Comparison of ENCODE assay signal across 15 mouse cellular contexts in the genomic region with DNA sequence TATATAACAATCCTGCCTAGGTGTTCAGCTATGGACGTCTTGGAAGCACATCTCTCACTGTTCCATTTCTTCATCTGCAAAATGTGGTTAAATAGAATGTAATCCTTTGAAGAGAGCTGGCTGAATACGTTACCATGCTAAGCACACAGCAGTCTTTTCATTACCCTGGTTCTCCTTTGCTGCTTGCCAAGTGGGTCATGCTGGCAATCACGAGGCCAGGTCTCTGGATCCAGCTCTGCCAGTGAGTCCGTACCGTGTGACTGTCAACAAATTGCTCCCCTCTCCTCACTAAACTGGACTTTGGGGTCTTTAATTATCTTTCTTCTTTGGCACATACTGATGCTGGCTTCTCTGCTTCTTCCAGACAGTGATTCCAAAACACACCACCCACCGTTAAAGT. TPM values are rescaled to one million over a fixed set of nuclear protein-coding genes. Genes with fewer than 3 reads are reported as not detected.
DNase-seq lines count a peak whose midpoint lies in the region; ATAC-seq lines count a peak whose summit lies in the region.
"Had no signal": no experiment of that assay in that cellular context is flagged by ENCODE, and none has a peak within 500 bp of the region (broad histone marks: within the 10 kb centered on the region; RNA-seq: fewer than 3 reads in every experiment).

No protein-coding gene starts in this region.

- WGBS in hindbrain, embryonic 16.5 days, result 57% methylated on average over 6 of the region's 6 CpGs
- 69% methylated on average over 6 of the region's 6 CpGs for WGBS in hindbrain, embryonic 12.5 days
- 80% methylated on average over 6 of the region's 6 CpGs for WGBS in limb, embryonic 10.5 days
- 40% methylated on average over 6 of the region's 6 CpGs for WGBS in forebrain, embryonic 16.5 days

- no peak overlapping the region for H3K4me3 ChIP-seq in hindbrain, embryonic 16.5 days (ENCODE audit: low read length)
- no peak overlapping the region for H3K4me3 ChIP-seq in hindbrain, embryonic 12.5 days
- H3K4me3 ChIP-seq in limb, embryonic 10.5 days, result no peak overlapping the region
- H3K4me3 ChIP-seq in forebrain, embryonic 16.5 days (replicated peaks; ENCODE audit: low read length), result no peak overlapping the region
- H3K4me3 ChIP-seq: embryonic facial prominence, embryonic 13.5 days; midbrain, embryonic 12.5 days; neural tube, embryonic 13.5 days had no signal

- no peaks in the 10 kb centered on the region for H3K4me1 ChIP-seq in hindbrain, embryonic 16.5 days (ENCODE audit: control insufficient read depth, insufficient read depth, low read depth, low read length)
- H3K4me1 ChIP-seq in hindbrain, embryonic 12.5 days, result no peaks in the 10 kb centered on the region
- no peaks in the 10 kb centered on the region for H3K4me1 ChIP-seq in limb, embryonic 10.5 days
- no peaks in the 10 kb centered on the region for H3K4me1 ChIP-seq in forebrain, embryonic 16.5 days (replicated peaks; ENCODE audit: control insufficient read depth, insufficient read depth, low read length)
- H3K4me1 ChIP-seq: embryonic facial prominence, embryonic 13.5 days; midbrain, embryonic 12.5 days; neural tube, embryonic 13.5 days had no signal

- ATAC-seq in hindbrain, embryonic 16.5 days, result peak; percentile 81
- no peak for ATAC-seq in hindbrain, embryonic 12.5 days (ENCODE audit: low FRiP score)
- ATAC-seq in forebrain, embryonic 16.5 days, result no peak
- ATAC-seq: forebrain, embryonic 14.5 days had no signal

- H3K36me3 ChIP-seq in hindbrain, embryonic 16.5 days (ENCODE audit: control insufficient read depth, insufficient read depth, low read length), result no peaks in the 10 kb centered on the region
- no peaks in the 10 kb centered on the region for H3K36me3 ChIP-seq in hindbrain, embryonic 12.5 days
- H3K36me3 ChIP-seq in limb, embryonic 10.5 days, result no peaks in the 10 kb centered on the region
- no peaks in the 10 kb centered on the region for H3K36me3 ChIP-seq in forebrain, embryonic 16.5 days (ENCODE audit: control insufficient read depth, insufficient read depth)
- H3K36me3 ChIP-seq: embryonic facial prominence, embryonic 13.5 days; midbrain, embryonic 12.5 days; neural tube, embryonic 13.5 days had no signal

- no peaks in the 10 kb centered on the region; the same call in 1 of the 2 replicates for H3K27me3 ChIP-seq in hindbrain, embryonic 16.5 days (replicated peaks; ENCODE audit: control insufficient read depth, insufficient read depth, low read length)
- peaks cover 7% of the 10 kb centered on the region; the same call in 1 of the 2 replicates for H3K27me3 ChIP-seq in hindbrain, embryonic 12.5 days
- peaks cover 95% of the 10 kb centered on the region for H3K27me3 ChIP-seq in limb, embryonic 10.5 days (ENCODE audit: low read depth, poor library complexity, severe bottlenecking)
- no peaks in the 10 kb centered on the region for H3K27me3 ChIP-seq in forebrain, embryonic 16.5 days (replicated peaks; ENCODE audit: control insufficient read depth, insufficient read depth, low read length)

- no peak overlapping the region for H3K9ac ChIP-seq in hindbrain, embryonic 16.5 days (ENCODE audit: low read depth, low read length)
- H3K9ac ChIP-seq in hindbrain, embryonic 12.5 days, result no peak overlapping the region
- H3K9ac ChIP-seq in forebrain, embryonic 16.5 days (replicated peaks; ENCODE audit: low read depth, low read length), result no peak overlapping the region
- H3K9ac ChIP-seq: embryonic facial prominence, embryonic 13.5 days; midbrain, embryonic 12.5 days; neural tube, embryonic 13.5 days had no signal

- no peaks in the 10 kb centered on the region for H3K9me3 ChIP-seq in hindbrain, embryonic 16.5 days (ENCODE audit: control insufficient read depth, low read length)
- no peaks in the 10 kb centered on the region for H3K9me3 ChIP-seq in hindbrain, embryonic 12.5 days (replicated peaks)
- no peaks in the 10 kb centered on the region for H3K9me3 ChIP-seq in limb, embryonic 10.5 days (replicated peaks)
- no peaks in the 10 kb centered on the region for H3K9me3 ChIP-seq in forebrain, embryonic 16.5 days (ENCODE audit: control insufficient read depth, low read length)
- H3K9me3 ChIP-seq: embryonic facial prominence, embryonic 13.5 days; midbrain, embryonic 12.5 days; neural tube, embryonic 13.5 days had no signal

- H3K4me2 ChIP-seq in hindbrain, embryonic 16.5 days (ENCODE audit: low read length), result no peak overlapping the region
- H3K4me2 ChIP-seq in hindbrain, embryonic 12.5 days (replicated peaks), result no peak overlapping the region
- no peak overlapping the region for H3K4me2 ChIP-seq in forebrain, embryonic 16.5 days (ENCODE audit: low read length)
- H3K4me2 ChIP-seq: embryonic facial prominence, embryonic 13.5 days; midbrain, embryonic 12.5 days; neural tube, embryonic 13.5 days had no signal

- peak; percentile 24 for DNase-seq in adrenal gland, postnatal 10 days
- DNase-seq in adrenal gland, postnatal 4 days (ENCODE audit: low spot score in 2 of 2), result no peak
- peak; percentile 35 to 54 for DNase-seq in right cerebral cortex, postnatal 10 days (ENCODE audit: low spot score in 2 of 2)
- no peak for DNase-seq in right cerebral cortex, postnatal 14 days
- no peak for DNase-seq in limb, embryonic 10.5 days (ENCODE audit: low spot score)
- DNase-seq: liver; lung, postnatal 14 days had no signal

- no peak overlapping the region for H3K27ac ChIP-seq in hindbrain, embryonic 16.5 days (ENCODE audit: low read depth, low read length)
- H3K27ac ChIP-seq in hindbrain, embryonic 12.5 days, result no peak overlapping the region
- no peak overlapping the region for H3K27ac ChIP-seq in limb, embryonic 10.5 days
- H3K27ac ChIP-seq in forebrain, embryonic 16.5 days (ENCODE audit: low read length), result no peak overlapping the region
- H3K27ac ChIP-seq: embryonic facial prominence, embryonic 13.5 days; midbrain, embryonic 12.5 days; neural tube, embryonic 13.5 days had no signal

RNA-seq across cellular contexts. Expression of a gene that starts 2.3 kb away (rescaled TPM):
- not detected for total RNA-seq in adrenal gland, postnatal 10 days (2021)
- under 1 TPM in 1 of 2 experiments, not detected in 1; 0.06 TPM for total RNA-seq in adrenal gland, postnatal 4 days (2021)
- polyA plus RNA-seq in hindbrain, embryonic 16.5 days (2015; fragmentation: Nextera tagmentation; extraction: Ambion mirVana), result 0.11 TPM in 2 replicates
- polyA plus RNA-seq in hindbrain, embryonic 12.5 days (2016; fragmentation: Nextera tagmentation; extraction: Ambion mirVana), result 0.10 TPM in 1 of 2 replicates, not detected in the other
- not detected in 2 replicates for polyA plus RNA-seq in limb, embryonic 10.5 days (2016; fragmentation: Nextera tagmentation; extraction: Ambion mirVana)
- polyA plus RNA-seq in forebrain, embryonic 16.5 days (2015; fragmentation: Nextera tagmentation; extraction: Ambion mirVana), result 0.04 and 0.09 TPM in 2 replicates
- total RNA-seq: hematopoietic stem cell, adult 5-6 weeks had no signal
- polyA plus RNA-seq: embryonic facial prominence, embryonic 13.5 days had no signal

RNA-seq across cellular contexts. Expression of a gene that starts 32.1 kb away (rescaled TPM):
- 10 to 100 TPM; 13.1 to 15.5 TPM for total RNA-seq in adrenal gland, postnatal 10 days (2021)
- total RNA-seq in adrenal gland, postnatal 4 days (2021), result 10 to 100 TPM; 16.6 to 17.1 TPM
- 20.0 and 25.4 TPM in 2 replicates for polyA plus RNA-seq in hindbrain, embryonic 16.5 days (2015; fragmentation: Nextera tagmentation; extraction: Ambion mirVana)
- polyA plus RNA-seq in hindbrain, embryonic 12.5 days (2016; fragmentation: Nextera tagmentation; extraction: Ambion mirVana), result 13.7 and 14.4 TPM in 2 replicates
- 8.9 and 9.0 TPM in 2 replicates for polyA plus RNA-seq in limb, embryonic 10.5 days (2016; fragmentation: Nextera tagmentation; extraction: Ambion mirVana)
- polyA plus RNA-seq in forebrain, embryonic 16.5 days (2015; fragmentation: Nextera tagmentation; extraction: Ambion mirVana), result 24.1 and 30.4 TPM in 2 replicates

Comparison
In these comparisons a context has a peak if more than half of its experiments do, and no peak if none do; other contexts are left out.
1. DNase-seq: peak in adrenal gland, postnatal 10 days (single experiment) and right cerebral cortex, postnatal 10 days (2 of 2); none in adrenal gland, postnatal 4 days (0 of 2), right cerebral cortex, postnatal 14 days (single experiment) and limb, embryonic 10.5 days (single experiment).